Mouse (Mus musculus): ENCODE measurements around the gene Rapgef3.

The Rapgef3 gene

DNA sequence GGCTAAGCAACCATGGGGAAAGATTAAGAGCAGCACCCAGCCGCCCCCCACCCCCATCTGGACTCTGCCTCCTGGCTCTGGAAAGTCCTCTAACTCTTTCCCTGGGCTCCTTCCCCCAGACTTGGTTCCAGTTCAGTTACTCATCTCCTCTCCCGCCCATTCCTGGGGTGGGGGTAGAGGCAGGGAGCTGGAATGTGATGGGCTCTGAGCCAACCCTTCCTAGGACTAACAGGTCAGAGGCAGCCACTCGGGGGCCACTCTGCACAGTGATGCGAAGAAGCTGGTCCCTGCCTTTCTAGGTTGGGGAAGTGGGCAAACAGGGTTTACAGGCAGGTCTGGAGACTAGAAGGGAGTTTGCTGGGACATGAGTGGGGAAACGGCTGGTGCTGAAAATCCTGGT lies 5.3 kb upstream of the Rapgef3 start:
- DNase-seq (ENCODE audit: low read depth), result no peak

DNA sequence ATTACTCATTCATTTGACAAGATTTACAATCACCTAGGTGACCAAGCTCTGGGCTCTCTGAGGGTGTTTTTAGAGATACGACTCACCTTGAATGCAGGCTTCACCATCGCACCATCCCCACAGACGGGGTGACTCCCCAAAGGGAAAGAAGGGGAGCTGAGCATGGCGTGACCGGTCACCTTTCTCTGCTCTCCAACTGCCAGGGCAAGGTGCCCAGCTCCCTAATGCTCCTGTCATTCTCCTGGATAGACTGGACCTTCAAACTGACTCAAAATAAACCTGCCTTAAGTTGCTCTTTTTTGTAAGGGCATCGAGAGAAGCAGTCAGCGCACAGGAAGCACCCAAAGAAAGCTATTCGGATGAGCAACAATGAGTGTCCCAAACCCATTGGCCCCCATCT lies 2.5 kb upstream of the Rapgef3 start:
- no peak for DNase-seq (ENCODE audit: low read depth)

GRCm38 (mm10) chr15:97768192-97768591 lies 420 bp upstream of the Rapgef3 start:
- peak; percentile 59 for DNase-seq (ENCODE audit: low read depth)

- DNase-seq (ENCODE audit: low read depth), result no peak
These were observed 1.0 kb downstream of the Rapgef3 start for GRCm38 (mm10) chr15:97766594-97767279.

GRCm38 (mm10) chr15:97766194-97766593 lies 1.6 kb downstream of the Rapgef3 start:
- DNase-seq (ENCODE audit: low read depth), result no peak

DNA sequence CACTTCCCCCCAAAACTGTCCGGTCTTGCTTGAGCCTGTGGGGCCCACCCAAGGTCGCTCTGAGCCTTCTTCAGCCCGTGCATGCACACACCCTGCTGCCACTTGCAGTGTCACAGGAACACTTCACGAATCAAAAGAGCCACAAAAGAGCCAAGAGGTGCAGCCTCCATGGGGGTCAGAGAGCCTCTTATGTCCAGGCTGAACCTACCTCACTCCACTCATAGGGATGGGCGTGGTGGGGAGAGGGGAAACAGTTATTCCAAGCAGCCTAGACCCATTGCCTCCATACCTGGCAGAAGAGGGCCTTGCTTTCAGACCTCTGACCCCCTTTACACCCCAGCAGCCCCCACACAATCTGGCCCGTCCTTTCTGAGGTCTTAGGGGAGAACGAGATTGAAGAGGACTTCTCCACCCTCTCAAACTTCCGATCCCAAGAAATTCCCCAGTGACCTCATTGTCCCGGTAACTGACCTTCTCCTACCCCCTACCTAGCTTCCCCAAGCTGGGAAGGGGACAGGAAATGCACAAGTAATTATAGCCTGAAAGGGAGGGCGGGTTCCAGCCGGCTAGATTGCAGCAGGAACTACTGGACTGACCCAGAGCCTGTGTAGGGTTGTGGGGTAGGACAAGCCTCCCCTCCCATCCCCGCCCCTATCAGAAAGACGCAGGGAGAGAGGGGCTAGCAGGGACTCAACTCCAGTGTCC lies 2.5 kb downstream of the Rapgef3 start:
- DNase-seq (ENCODE audit: low read depth), result no peak

- no peak for DNase-seq (ENCODE audit: low read depth)
These were observed 3.2 kb downstream of the Rapgef3 start for GRCm38 (mm10) chr15:97764532-97764931.

- no peak for DNase-seq (ENCODE audit: low read depth)
These were observed 4.3 kb downstream of the Rapgef3 start for GRCm38 (mm10) chr15:97763256-97764049.

DNA sequence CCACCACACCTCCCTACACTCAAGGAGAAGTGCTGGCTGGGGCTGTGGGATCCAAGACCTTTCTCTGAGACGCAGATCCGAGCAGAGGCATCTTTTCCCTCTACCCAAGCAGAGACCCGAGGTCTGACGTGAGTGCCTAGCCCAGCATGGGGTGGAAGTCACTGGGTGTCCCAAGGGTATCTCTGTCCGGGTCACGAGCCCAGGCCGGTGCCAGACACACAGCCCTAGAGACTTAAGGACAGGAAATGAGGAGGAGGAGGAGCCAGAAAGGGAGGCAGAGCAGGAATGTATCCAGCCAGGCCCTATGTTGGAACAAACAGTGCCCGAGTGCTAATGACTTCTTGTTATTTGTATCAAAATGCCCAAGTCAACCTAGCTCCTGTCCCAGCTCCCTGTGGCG lies 5.0 kb downstream of the Rapgef3 start:
- no peak for DNase-seq (ENCODE audit: low read depth)

DNA sequence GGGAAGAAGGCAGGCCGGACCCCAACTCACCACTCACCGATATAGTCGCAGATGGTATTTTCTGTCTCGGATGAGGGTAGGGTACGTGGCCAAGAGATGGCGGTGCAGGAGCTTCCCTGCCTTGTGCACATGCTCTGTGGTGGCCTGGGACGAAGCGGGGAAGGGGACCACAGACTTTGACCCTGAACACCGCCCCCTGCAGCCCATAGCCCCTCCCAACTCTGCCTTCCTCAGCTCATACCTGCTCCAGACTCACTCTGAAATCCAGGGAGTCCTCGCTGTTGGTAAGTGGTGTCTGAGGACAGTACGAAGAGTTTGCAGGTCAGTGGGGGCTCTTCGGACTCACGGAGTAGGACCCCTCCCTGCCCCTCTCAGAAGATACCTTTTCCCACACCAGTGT lies 6.3 kb downstream of the Rapgef3 start:
- DNase-seq (ENCODE audit: low read depth), result no peak

DNA sequence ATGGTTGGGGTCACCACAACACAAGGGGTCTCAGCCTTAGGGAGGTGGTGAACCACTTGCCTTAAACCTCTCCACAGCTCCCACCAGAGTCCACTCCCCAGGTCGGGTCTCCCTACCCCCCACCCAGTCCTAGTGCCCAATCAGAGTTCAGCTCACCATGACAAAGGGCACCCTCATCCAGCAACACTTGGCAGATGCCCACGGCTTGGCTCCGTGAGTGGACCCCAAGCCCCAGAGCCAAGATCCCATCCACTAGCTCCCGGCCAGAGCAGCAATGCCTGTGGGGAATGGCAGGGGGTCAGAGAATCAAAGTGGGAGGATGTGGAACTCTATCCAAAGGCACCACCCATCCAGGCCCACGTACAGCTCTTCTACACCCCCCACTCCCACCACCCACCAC lies 6.8 kb downstream of the Rapgef3 start:
- no peak for DNase-seq (ENCODE audit: low read depth)

- no peak for DNase-seq (ENCODE audit: low read depth)
These were observed 7.8 kb downstream of the Rapgef3 start for GRCm38 (mm10) chr15:97760006-97760405.

GRCm38 (mm10) chr15:97755361-97755760 lies 12.4 kb downstream of the Rapgef3 start:
- DNase-seq (ENCODE audit: low read depth), result no peak

- DNase-seq (ENCODE audit: low read depth), result no peak
These were observed 13.3 kb downstream of the Rapgef3 start for GRCm38 (mm10) chr15:97754476-97754875.

DNA sequence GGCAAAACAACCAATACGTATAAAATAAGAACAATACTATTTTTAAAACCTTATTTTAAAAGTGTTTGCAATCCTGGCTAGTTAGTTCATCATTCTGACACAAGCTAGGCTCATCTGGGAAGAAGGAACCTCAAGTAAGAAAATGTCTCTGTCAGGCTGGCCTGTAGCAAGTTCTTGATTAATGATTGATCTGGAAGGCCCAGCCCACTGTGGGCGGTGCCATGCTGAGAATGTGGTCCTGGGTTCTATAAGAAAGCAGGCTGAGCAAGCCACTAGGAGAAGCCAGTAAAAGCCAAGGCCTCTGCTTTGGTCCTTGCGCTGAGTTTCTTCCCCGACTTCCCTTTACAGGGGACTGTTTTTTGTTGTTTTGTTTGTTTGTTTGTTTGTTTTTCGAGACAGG lies 15.3 kb downstream of the Rapgef3 start:
- no peak for DNase-seq (ENCODE audit: low read depth)

- peak; percentile 70 for DNase-seq (ENCODE audit: low read depth)
These were observed 16.1 kb downstream of the Rapgef3 start for GRCm38 (mm10) chr15:97751676-97752075.

GRCm38 (mm10) chr15:97750697-97751096 lies 17.1 kb downstream of the Rapgef3 start:
- peak; percentile 31 for DNase-seq (ENCODE audit: low read depth)

GRCm38 (mm10) chr15:97749841-97750240 lies 17.9 kb downstream of the Rapgef3 start:
- no peak for DNase-seq (ENCODE audit: low read depth)

GRCm38 (mm10) chr15:97749397-97749796 lies 18.4 kb downstream of the Rapgef3 start:
- DNase-seq (ENCODE audit: low read depth), result no peak

- DNase-seq (ENCODE audit: low read depth), result no peak
These were observed 18.8 kb downstream of the Rapgef3 start for GRCm38 (mm10) chr15:97748964-97749363.

DNA sequence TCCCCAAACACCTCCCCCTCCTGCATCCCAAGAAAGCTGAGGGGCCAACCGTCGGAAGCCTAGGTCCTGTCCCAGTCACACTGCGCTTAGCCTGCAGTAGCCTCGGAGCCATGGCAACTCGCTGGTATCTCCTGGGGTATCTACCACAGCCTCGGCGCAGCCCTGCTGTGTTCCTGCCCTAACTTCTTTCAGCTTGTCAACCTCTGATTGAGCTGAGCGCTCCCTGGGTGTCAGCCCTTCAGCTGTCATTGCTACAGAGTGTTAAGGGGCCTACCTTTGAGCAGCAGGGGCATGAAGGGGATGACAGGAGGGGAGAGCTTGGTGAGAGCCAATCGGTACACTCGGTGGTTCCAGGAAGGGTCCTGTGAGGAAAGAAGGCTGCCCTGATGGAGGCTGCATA lies 19.5 kb downstream of the Rapgef3 start:
- peak; percentile 51 for DNase-seq (ENCODE audit: low read depth)

- DNase-seq (ENCODE audit: low read depth), result no peak
These were observed 20.3 kb downstream of the Rapgef3 start for GRCm38 (mm10) chr15:97747486-97747885.

- no peak for DNase-seq (ENCODE audit: low read depth)
These were observed 21.0 kb downstream of the Rapgef3 start for GRCm38 (mm10) chr15:97746748-97747147.
